Mouse (Mus musculus) lung, adult 18-20 months (tissue): Measurements from ENCODE around the gene Cables2.

Source experiments
- DNase-seq, 2 experiments: peaks; one replicate each; pipeline ENCODE4 v3.0.0; 2022; ENCODE audit warnings: mixed read lengths in 2 of 2

The Cables2 gene

GRCm38 (mm10) chr2:180254436-180255209, 18.7 kb downstream of the Cables2 start:
- DNase-seq, result no peak

GRCm38 (mm10) chr2:180251838-180252237, 21.5 kb downstream of the Cables2 start:
- no peak for DNase-seq

- peak; percentile 78 to 82 for DNase-seq
These were observed 22.2 kb downstream of the Cables2 start for GRCm38 (mm10) chr2:180250930-180251611.

- DNase-seq, result no peak
These were observed 24.2 kb downstream of the Cables2 start for GRCm38 (mm10) chr2:180248947-180249660.

- DNase-seq, result no peak
These were observed 25.4 kb downstream of the Cables2 start for GRCm38 (mm10) chr2:180247916-180248315.

- peak in 1 of 2 experiments; percentile 67 for DNase-seq
These were observed 30.2 kb downstream of the Cables2 start for GRCm38 (mm10) chr2:180243108-180243507.

GRCm38 (mm10) chr2:180238591-180238990, 34.7 kb downstream of the Cables2 start:
- DNase-seq, result no peak

- DNase-seq, result no peak
These were observed 35.5 kb downstream of the Cables2 start for GRCm38 (mm10) chr2:180237601-180238345.

- DNase-seq, result no peak
These were observed 36.4 kb downstream of the Cables2 start for GRCm38 (mm10) chr2:180236930-180237329.

- DNase-seq, result no peak
These were observed 36.8 kb downstream of the Cables2 start for GRCm38 (mm10) chr2:180236500-180236899.

GRCm38 (mm10) chr2:180235788-180236187, 37.5 kb downstream of the Cables2 start:
- peak in 1 of 2 experiments; percentile 65 for DNase-seq

- peak in 1 of 2 experiments; percentile 80 for DNase-seq
These were observed 38.3 kb downstream of the Cables2 start for GRCm38 (mm10) chr2:180234980-180235379.

GRCm38 (mm10) chr2:180234353-180234752, 38.9 kb downstream of the Cables2 start:
- DNase-seq, result no peak

- DNase-seq, result no peak
These were observed 40.0 kb downstream of the Cables2 start for GRCm38 (mm10) chr2:180233101-180233904.

GRCm38 (mm10) chr2:180230482-180230881, 42.8 kb downstream of the Cables2 start:
- peak in 1 of 2 experiments; percentile 66 for DNase-seq

- no peak for DNase-seq
These were observed 44.2 kb downstream of the Cables2 start for GRCm38 (mm10) chr2:180229129-180229528.

- peak; percentile 54 to 68 for DNase-seq
These were observed 44.7 kb downstream of the Cables2 start for GRCm38 (mm10) chr2:180228592-180228991.

- DNase-seq, result no peak
These were observed 45.2 kb downstream of the Cables2 start for GRCm38 (mm10) chr2:180228060-180228458.

GRCm38 (mm10) chr2:180227262-180228059, 45.8 kb downstream of the Cables2 start:
- DNase-seq, result peak; percentile 70 to 80

- peak; percentile 81 to 86 for DNase-seq
These were observed 47.4 kb downstream of the Cables2 start, which contains the start of gene Lama5 for GRCm38 (mm10) chr2:180225762-180226378. TSS of gene Lama5 (minus strand) at chr2:180225859.
